Mouse (Mus musculus): ENCODE measurements around the gene Gm11437.

DNA sequence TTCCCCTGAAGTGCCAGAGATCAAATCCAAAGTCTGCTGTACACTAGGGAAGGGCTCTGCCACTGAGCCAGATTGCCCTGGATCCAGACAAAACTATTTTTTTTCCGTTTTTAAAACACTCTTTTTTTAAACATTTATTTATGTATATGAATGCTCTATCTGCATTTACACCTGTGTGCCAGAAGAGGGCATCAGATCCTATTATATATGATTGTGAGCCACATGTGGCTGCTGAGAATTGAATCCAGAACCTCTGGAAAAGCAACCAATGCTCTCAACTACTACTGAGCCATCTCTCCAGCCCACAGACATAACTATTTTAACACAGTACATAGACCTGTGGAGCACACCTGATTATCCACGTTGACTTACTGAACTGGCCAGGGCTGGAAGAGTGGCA lies 51.1 kb downstream of the Gm11437 start:
- TF ChIP-seq POLR2A (IDR thresholded peaks at IDR 0.05; ENCODE audit: extremely low read depth, insufficient read depth, low read length) (no peak), CTCF (IDR thresholded peaks at IDR 0.05; ENCODE audit: low read depth, low read length) (no peak)
